Mouse (Mus musculus): ENCODE data around the gene Dlgap1.

GRCm38 (mm10) chr17:70796940-70797772 is 828.3 kb downstream of the Dlgap1 start:
- TF ChIP-seq CTCF (IDR thresholded peaks at IDR 0.05; ENCODE audit: extremely low read depth, insufficient read depth, insufficient read length, insufficient replicate concordance) (no peak), POLR2A (IDR thresholded peaks at IDR 0.05; ENCODE audit: low read depth, low read length) (no peak)

All from spleen, adult 2 months (tissue).